Mouse (Mus musculus) stomach, postnatal 0 days (tissue): Measurements from ENCODE around the gene Atg13.

ENCODE experiments used
- CTCF ChIP-seq: IDR thresholded peaks from 2 replicates; pipeline ENCODE4 v1.5.1; 2016; ENCODE audit warnings: antibody characterized with exemption, low read depth, mild to moderate bottlenecking, moderate library complexity
- EP300 ChIP-seq: optimal IDR thresholded peaks from 2 replicates; pipeline ENCODE3; 2016; ENCODE audit warnings: antibody characterized with exemption

- no peak for TF ChIP-seq EP300
- no peak for TF ChIP-seq CTCF
Observed at GRCm38 (mm10) chr2:91650360-91650995, 59.9 kb downstream of the Atg13 start.
